Mouse (Mus musculus) gastrocnemius, postnatal 10 days (tissue): ENCODE measurements at regions not wholly inside any gene's neighbourhood (a gene's known extent, or its start where the extent isn't known, plus 50 kb on each side); places are given as distances from the start of the nearest gene placed in this dataset.

ENCODE experiments used
- DNase-seq: peaks from one replicate; pipeline ENCODE4 v3.0.0; 2021; ENCODE audit warnings: mixed read lengths

DNA sequence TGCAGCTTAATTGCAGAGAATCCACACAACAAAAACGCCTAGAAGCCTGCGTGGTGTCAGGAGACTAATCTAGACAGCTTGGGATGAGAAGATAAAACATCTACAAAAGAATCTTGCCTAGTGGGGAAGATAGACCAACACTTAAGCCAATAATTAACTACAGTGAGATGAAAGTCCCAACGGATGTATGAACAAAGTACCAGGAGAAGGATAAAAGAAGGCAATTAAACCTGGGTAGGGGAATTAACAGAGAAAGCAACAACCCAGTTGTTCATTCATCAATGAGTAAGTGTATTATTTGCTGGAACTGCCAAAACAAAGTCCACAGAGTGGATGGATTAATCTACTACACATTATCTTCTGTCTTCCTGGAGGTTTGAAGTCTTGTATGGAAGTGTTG, 99.8 kb downstream of the Olfm4 start:
- no peak for DNase-seq

DNA sequence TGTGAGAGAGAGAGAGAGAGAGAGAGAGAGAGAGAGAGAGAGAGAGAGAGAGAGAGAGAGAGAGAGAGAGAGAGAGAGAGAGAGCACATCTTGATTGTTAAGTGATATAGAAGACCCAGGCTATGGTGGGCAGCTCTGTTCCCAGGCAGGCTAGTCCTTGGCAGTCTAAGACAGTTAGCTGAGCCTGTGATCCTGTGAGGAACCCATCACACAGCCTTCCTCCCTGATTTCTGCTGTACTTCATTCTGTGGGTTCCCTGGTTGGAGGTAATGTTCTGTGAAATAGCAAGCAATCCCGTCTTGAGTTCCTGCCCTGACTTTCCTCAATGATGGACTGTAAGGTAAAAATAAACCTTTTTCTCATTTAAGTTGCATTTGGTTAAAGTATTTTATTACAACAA, 113.4 kb downstream of the Olfm4 start:
- no peak for DNase-seq

- no peak for DNase-seq
Measured at GRCm38 (mm10) chr14:80113115-80113687, 129.3 kb downstream of the Olfm4 start.

DNA sequence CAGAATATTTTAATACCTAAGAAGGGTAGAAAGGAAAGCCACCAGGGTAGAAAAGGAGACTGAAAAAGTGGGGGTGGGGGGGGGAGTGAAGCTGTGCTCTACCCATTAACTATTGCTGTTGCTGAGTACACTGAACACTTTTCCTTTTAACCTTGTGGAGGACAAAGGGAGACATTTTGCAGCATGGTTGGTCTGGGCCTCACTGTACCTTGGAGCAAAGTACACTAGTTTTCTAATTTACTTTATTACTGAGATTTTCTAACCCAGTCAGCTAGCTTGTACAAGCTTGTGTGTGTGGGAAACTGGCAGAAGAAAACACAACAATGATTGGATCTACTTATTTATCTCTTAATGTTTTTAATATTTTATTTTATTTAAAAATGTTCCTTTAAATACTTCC, 130.4 kb downstream of the Olfm4 start:
- DNase-seq, result no peak

DNA sequence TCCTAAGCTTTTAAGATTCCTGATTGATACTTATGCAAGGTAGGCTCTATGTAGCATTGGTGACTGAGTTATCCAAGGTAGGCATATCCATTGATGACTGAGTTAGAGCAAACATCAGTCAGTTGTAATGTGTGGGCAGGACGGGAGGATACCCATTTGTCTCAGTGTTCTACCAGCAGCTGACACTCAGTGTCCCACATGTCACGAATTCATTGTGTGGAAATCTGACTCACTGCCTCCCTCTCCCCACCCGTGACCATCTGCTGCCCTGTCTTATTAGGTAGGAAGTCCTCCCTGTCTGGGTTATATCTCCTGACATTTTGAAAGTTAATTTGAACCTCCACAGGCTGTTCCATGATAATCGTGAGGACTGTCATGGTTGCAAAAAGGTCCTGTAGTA, 141.3 kb downstream of the Olfm4 start:
- no peak for DNase-seq

- no peak for DNase-seq
Measured at GRCm38 (mm10) chr14:80128181-80128580, 144.3 kb downstream of the Olfm4 start.

GRCm38 (mm10) chr14:80137541-80137940, 153.7 kb downstream of the Olfm4 start:
- no peak for DNase-seq

- DNase-seq, result no peak
Measured at GRCm38 (mm10) chr14:80138991-80139791, 155.3 kb downstream of the Olfm4 start.

DNA sequence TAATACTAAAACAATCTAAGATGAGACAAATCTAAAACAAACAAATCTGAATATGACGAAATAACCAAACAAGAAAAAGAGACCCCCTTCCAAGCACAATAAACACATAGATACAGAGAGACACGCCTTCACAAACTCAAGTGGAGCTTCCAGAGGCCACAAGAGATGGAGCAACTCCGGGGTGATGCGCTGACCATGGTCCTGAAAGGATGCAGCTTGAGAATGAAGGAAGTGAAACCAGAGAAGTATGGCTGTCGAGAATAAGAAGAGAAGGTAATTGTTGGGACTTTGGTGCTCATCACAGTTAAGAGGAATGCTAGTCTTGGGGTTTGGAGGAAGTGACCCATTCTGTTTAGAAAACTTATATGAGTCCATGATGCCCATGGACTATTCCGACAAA, 173.1 kb downstream of the Olfm4 start:
- peak; percentile 53 for DNase-seq

GRCm38 (mm10) chr14:80169211-80169610, 185.3 kb downstream of the Olfm4 start:
- no peak for DNase-seq

DNA sequence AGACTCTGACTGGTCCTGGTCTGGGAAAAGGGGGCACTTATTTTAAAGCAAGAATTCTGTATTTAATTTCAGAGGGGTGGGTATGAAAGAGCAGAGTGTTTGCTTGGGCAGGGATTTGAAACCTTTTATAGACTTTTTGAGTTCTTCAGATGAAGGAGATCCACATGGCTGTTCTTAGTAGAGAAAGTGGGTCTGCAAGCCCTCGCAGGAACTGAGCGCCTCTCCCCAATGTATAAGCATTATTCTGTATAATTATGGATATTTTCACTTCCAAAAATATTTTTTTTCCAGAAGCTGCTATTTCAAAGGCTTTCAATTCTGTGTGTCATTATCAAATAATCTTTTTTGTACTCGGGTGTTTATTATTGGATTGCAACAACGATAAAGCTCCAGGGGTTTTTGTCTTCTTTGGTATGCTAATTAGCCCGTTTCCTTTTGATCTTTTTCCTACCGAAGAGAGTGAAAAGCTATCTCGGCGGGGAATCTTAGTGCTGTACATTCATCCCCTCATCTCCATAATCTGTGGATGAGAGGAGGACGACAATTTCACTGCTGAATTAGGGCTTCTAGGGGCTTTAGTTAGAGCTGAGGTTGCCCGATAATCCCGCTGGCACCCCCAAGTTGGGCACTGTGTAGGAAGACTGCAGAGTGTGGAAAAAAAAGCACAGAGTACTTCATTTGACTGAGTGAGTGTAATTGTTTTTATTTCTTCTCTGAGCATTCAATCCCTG, 186.7 kb downstream of the Olfm4 start:
- DNase-seq, result no peak

- DNase-seq, result no peak
Measured at GRCm38 (mm10) chr14:80172799-80173484, 189.1 kb downstream of the Olfm4 start.

DNA sequence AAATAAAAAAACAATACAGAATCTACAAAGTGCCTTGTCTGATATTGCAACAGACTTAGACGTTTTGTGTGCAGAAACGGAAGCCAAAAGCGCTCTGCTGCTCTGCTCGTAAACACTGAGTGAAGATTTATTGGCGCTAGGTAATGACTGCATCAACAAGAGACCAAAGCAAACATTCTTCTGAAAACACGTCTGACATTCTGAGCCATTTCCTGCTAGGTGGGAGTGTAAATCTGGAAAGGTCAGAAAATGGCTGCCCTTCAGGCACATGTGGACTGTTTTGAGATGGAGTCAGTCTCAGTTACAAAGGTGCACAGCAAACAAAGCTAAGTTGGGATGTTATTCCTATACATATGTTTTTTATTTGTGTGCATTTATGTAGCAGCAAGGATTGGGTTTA, 192.6 kb downstream of the Olfm4 start:
- no peak for DNase-seq

DNA sequence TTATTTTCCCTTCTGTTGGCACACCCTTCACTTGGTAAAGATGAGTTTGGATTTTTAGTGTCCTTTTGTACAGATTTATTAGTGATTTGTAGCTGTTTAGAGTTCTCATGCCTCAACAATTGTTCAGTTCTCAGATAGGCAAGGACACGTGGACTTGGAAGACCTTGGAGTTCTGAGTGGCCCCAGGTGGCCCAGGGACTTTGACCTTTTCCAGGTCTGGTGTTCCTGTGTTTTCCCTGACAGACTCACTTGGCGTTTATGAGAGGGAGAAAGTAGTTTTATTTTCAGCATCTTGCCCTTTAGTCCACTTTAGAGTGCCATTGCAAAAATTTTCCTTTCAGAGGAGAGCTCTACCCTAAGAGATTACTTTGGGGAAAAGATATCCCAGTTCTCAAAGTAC, 211.2 kb downstream of the Olfm4 start:
- no peak for DNase-seq

- no peak for DNase-seq
Measured at GRCm38 (mm10) chr14:80212916-80213315, 229.0 kb downstream of the Olfm4 start.

DNA sequence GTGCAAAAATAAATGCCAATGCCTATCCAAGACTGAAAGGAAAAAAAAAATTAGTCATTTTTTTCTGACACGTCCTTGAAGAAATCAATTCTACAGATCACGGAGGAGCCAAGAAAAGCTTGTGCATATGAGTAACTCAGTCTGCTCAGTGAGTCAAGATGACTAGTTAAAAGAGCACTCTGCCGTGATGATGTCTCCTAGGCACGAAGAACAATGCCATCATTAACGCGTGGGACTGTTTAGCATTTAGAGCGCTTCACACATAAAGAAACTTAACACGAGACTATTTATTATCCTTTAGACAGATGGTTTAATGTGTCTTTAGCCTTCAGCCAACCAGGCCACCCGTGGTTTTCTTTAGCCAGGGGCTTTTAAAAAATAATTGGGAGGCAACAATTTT, 229.8 kb downstream of the Olfm4 start:
- DNase-seq, result no peak

DNA sequence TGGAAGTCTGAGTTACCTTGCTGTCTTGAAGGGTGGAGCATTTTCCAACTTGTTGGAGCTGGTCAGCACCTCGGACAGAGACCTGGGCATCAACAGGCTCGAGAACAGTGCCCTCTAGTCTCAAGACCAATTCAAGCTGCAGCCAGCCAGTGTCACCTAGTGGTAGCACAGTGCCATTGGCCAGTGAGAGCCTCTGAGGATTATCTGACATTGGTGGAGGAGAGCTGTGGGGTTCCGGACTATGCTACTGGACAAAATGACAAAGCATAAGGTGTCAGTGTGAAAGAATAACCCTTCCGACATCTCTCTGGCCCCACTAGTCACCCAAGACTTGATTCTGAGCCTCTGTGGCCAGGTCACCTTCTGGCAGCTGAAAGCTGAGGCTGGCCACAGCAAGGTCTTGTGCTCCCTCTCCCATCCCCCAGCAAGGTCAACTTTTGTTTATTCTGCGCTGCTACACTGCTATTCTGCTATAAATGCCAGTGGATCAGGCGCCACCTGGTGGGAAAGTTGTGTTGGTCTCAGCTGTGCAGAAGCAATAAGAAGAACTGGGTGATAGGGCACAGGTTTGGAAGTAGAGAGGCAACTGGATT, 232.2 kb downstream of the Olfm4 start:
- peak; percentile 61 for DNase-seq

- DNase-seq, result no peak
Measured at GRCm38 (mm10) chr14:80232066-80232465, 248.2 kb downstream of the Olfm4 start.

DNA sequence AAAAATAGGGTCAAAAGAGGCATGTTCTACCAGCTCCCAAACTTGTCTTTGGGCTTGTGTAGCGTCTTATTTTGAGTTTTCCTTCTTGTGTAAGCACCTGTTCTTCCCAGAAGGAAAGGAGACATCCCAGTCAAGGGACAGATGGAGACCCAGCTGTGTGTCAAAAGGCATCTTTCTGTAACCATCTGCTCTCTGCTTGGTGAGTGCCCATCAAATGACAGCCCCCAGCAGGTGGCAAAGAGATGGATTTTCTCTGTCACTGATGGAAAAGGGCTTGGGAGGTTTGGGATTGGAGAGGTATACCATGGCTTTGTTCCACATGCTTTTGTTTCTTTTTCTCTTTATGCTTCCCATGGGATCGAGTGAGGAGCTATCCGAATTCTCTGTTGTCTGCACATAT, 249.1 kb downstream of the Olfm4 start:
- DNase-seq, result no peak

DNA sequence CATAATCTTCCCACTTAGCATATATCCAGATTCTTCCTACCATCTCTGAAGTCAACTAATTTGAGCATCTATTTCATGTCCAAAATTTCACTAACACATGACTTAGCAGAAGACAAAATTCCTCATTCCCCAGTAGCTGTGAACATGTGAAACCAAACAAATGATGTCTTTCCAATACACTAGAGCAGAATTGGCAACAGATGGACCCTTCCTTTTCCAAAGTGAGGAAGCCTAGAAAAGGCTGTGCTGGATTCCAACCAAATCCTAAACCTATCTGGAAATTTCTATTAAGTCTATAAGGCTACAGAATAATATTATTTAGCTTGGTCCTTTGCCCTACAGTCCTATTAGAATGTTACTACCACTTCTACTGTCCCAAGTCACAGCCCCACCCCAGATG, 253.3 kb downstream of the Olfm4 start:
- DNase-seq, result no peak

- DNase-seq, result no peak
Measured at GRCm38 (mm10) chr14:80237552-80237951, 253.7 kb downstream of the Olfm4 start.

DNA sequence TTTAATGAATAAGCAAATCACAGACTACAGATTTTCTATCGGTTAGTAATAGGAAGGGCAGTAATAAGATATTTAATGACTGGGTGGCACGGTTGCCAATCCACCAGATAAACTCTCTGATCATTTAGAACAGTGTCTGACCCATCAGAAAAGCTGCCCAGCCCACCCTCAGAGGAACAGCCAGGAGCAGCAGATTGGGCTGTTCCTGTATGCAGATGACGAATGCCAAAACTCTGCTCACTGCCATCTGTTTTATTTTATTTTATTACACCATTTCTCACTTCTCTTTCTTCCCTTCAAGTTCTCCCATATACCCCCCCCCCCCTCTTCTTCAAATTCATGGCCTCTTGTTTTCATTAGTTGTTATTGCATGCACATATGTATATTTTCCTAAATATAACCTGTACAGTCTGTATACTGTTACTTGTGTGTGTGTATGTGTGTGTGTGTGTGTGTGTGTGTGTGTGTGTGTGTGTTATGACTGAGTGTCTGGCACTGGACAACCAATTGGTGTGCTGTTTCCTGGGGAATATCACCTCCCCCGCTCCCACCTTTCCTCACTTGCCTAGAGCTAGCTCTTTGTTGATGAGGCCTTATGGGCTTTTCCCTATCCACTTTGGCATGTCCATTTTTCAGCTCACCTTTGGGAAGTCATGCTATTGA, 260.9 kb downstream of the Olfm4 start:
- no peak for DNase-seq
